Mouse (Mus musculus): ENCODE measurements at regions not wholly inside any gene's neighbourhood (a gene's known extent, or its start where the extent isn't known, plus 50 kb on each side); places are given as distances from the start of the nearest gene placed in this dataset.

GRCm38 (mm10) chr1:152313480-152313879 lies 73.0 kb downstream of the Tsen15 start:
- no peaks in the 10 kb centered on the region for H3K4me1 ChIP-seq (ENCODE audit: control insufficient read depth, insufficient read depth, low read length)
- H3K9me3 ChIP-seq (replicated peaks; ENCODE audit: control insufficient read depth, low read length): no peaks in the 10 kb centered on the region
- no peak overlapping the region for H3K27ac ChIP-seq (ENCODE audit: low read length)
- H3K36me3 ChIP-seq (ENCODE audit: control insufficient read depth, insufficient read depth, low read length): no peaks in the 10 kb centered on the region
- no peak for ATAC-seq (ENCODE audit: insufficient read depth, low FRiP score)
- no peaks in the 10 kb centered on the region for H3K27me3 ChIP-seq (ENCODE audit: control insufficient read depth, insufficient read depth, low read length)
- H3K4me3 ChIP-seq (replicated peaks; ENCODE audit: low read length): no peak overlapping the region
- WGBS: 73% methylated on average over 2 of the region's 2 CpGs
- no peak overlapping the region for H3K9ac ChIP-seq (ENCODE audit: low read length)
- no peak overlapping the region for H3K4me2 ChIP-seq (ENCODE audit: low read depth, low read length)

DNA sequence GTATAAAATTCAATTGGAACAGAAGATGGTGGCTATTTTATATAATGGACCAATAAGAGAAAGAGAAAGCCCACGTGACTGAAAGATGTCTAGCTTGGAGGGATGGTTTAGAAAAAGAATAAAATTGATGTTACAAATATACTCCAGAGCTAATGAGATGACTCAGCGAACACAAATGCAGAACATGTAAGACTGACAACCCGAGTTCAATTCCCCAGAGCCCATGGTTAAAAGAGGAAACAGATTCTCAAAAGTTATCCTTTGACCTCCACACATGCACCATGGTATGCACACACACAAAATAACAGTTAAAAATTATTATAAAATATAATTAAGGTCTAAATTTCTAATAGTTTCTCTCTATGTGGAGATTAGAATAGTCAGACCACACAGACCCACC lies 81.0 kb downstream of the Tsen15 start:
- H3K9ac ChIP-seq (ENCODE audit: low read length): no peak overlapping the region
- no peaks in the 10 kb centered on the region for H3K36me3 ChIP-seq (ENCODE audit: control insufficient read depth, insufficient read depth, low read length)
- H3K27me3 ChIP-seq (ENCODE audit: control insufficient read depth, insufficient read depth, low read length): no peaks in the 10 kb centered on the region
- H3K4me1 ChIP-seq (ENCODE audit: control insufficient read depth, insufficient read depth, low read length): peaks cover 5% of the 10 kb centered on the region; the same call in 1 of the 2 replicates
- H3K4me2 ChIP-seq (ENCODE audit: low read depth, low read length): no peak overlapping the region
- no peak for ATAC-seq (ENCODE audit: insufficient read depth, low FRiP score)
- no peak overlapping the region for H3K4me3 ChIP-seq (replicated peaks; ENCODE audit: low read length)
- 82% methylated on average over 3 of the region's 3 CpGs for WGBS
- no peak overlapping the region for H3K27ac ChIP-seq (ENCODE audit: low read length)
- H3K9me3 ChIP-seq (replicated peaks; ENCODE audit: control insufficient read depth, low read length): no peaks in the 10 kb centered on the region

DNA sequence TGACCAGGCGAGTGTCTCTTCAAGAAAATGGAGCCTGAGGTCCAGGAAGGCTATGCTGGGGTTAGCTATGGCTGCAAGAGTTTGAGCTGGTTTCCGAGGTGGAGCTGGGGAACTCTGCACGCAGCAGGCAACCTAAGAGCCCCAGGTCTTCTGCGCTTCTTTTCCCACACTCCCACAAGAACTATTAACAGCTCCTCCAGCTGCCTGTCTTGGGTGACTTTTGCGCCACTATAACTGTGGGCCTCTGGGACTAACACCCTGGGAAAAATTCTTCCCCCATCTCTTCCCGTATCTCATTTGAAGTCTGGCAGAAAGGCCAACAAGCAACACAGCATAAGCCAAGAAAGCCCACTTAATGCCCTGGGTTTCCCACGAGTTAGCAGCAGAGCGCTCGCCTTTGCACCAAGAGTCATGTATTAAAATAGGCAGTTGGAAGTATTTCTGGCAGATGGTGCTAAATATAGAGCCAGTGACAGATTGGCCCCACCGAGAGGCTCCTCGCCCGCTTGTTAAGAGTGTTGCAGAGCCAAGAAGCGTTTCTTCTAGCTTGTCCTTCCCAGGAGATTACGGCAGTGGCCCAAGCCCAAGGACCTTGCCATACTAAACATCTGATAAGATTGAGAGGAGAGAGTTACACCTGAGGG lies 81.9 kb downstream of the Tsen15 start:
- Histone ChIP-seq H3K9ac (ENCODE audit: low read length) (no peak overlapping the region), H3K4me1 (ENCODE audit: control insufficient read depth, insufficient read depth, low read length) (peaks cover 5% of the 10 kb centered on the region; the same call in 1 of the 2 replicates), H3K9me3 (replicated peaks; ENCODE audit: control insufficient read depth, low read length) (no peaks in the 10 kb centered on the region), H3K36me3 (ENCODE audit: control insufficient read depth, insufficient read depth, low read length) (no peaks in the 10 kb centered on the region), H3K27ac (ENCODE audit: low read length) (no peak overlapping the region), H3K4me2 (ENCODE audit: low read depth, low read length) (no peak overlapping the region), H3K27me3 (ENCODE audit: control insufficient read depth, insufficient read depth, low read length) (no peaks in the 10 kb centered on the region), H3K4me3 (replicated peaks; ENCODE audit: low read length) (no peak overlapping the region)
- no peak for ATAC-seq (ENCODE audit: insufficient read depth, low FRiP score)
- 53% methylated on average over 14 of the region's 14 CpGs for WGBS

GRCm38 (mm10) chr1:152301355-152301754 lies 85.1 kb downstream of the Tsen15 start:
- WGBS: 77% methylated on average over 8 of the region's 8 CpGs
- peaks cover 4% of the 10 kb centered on the region; the same call in 1 of the 2 replicates for H3K9me3 ChIP-seq (replicated peaks; ENCODE audit: control insufficient read depth, low read length)

DNA sequence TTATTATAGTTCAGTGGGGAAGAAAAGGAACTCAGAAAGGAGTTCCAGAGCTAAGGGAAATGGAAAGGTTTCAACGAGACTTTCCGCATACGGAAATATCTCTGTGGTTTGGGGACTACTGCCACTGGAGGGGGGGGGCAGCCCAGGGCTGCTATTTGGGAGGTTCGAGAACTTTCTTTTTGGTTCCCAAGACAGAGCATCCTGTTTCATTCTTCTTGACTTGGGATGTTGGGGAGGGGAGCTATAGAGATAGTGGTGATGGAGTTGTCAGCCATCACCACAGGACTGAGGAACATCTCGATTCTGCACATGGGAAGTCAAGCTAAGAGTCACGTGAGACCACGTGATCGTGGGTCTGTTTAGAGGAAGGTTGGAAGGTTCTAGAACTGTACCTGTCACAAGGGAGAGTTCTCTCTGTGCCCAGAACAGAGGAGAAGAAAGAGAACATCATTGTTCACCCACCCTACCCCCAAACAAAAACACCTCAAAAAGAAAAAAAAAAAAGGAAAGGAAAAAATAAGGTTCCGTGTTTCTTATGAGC lies 94.2 kb downstream of the Tsen15 start:
- H3K9ac ChIP-seq (ENCODE audit: low read length): no peak overlapping the region

More at GRCm38 (mm10) chr1:152301355-152301754, 85.1 kb downstream of the Tsen15 start:
- Histone ChIP-seq H3K4me2 (ENCODE audit: low read depth, low read length) (no peak overlapping the region), H3K27me3 (ENCODE audit: control insufficient read depth, insufficient read depth, low read length) (no peaks in the 10 kb centered on the region), H3K4me3 (replicated peaks; ENCODE audit: low read length) (no peak overlapping the region), H3K27ac (ENCODE audit: low read length) (no peak overlapping the region), H3K4me1 (ENCODE audit: control insufficient read depth, insufficient read depth, low read length) (peaks cover 5% of the 10 kb centered on the region; the same call in 1 of the 2 replicates), H3K9ac (ENCODE audit: low read length) (no peak overlapping the region), H3K36me3 (ENCODE audit: control insufficient read depth, insufficient read depth, low read length) (no peaks in the 10 kb centered on the region)
- ATAC-seq (ENCODE audit: insufficient read depth, low FRiP score): no peak

DNA sequence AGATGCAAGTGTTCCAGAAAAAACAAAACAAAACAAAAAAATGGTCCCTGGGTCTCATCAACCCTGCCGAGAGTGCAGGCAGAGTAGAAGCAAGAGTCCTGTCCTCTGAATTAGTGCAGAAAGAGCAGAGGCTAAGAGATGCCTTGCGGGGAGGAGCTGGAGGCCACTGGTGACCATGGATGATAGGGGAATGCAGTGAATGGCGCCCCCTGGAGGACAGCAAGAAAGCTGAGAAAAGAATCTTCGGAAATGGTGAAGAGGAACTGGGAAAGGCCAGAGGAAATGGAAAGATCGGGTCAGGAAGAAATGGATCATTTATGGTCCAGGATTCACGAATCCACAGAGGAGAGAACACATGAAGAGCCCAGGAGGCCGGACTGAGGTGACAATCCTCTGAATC lies 95.7 kb downstream of the Tsen15 start:
- 32% methylated on average over 7 of the region's 7 CpGs for WGBS
- no peaks in the 10 kb centered on the region; the same call in 1 of the 2 replicates for H3K4me1 ChIP-seq (ENCODE audit: control insufficient read depth, insufficient read depth, low read length)
- ATAC-seq (ENCODE audit: insufficient read depth, low FRiP score): no peak
- H3K9me3 ChIP-seq (replicated peaks; ENCODE audit: control insufficient read depth, low read length): no peaks in the 10 kb centered on the region
- H3K27ac ChIP-seq (ENCODE audit: low read length): no peak overlapping the region
- no peaks in the 10 kb centered on the region for H3K27me3 ChIP-seq (ENCODE audit: control insufficient read depth, insufficient read depth, low read length)
- H3K9ac ChIP-seq (ENCODE audit: low read length): no peak overlapping the region
- H3K36me3 ChIP-seq (ENCODE audit: control insufficient read depth, insufficient read depth, low read length): no peaks in the 10 kb centered on the region
- H3K4me3 ChIP-seq (replicated peaks; ENCODE audit: low read length): 0 out of 2 replicates have a peak overlapping the region, but pooled peaks have one; percentile 14
- peak overlapping the region; percentile 35 for H3K4me2 ChIP-seq (ENCODE audit: low read depth, low read length)

More for the DNA sequence above, 94.2 kb downstream of the Tsen15 start:
- Histone ChIP-seq H3K27ac (ENCODE audit: low read length) (no peak overlapping the region), H3K9me3 (replicated peaks; ENCODE audit: control insufficient read depth, low read length) (no peaks in the 10 kb centered on the region), H3K4me2 (ENCODE audit: low read depth, low read length) (no peak overlapping the region), H3K27me3 (ENCODE audit: control insufficient read depth, insufficient read depth, low read length) (no peaks in the 10 kb centered on the region), H3K4me1 (ENCODE audit: control insufficient read depth, insufficient read depth, low read length) (no peaks in the 10 kb centered on the region; the same call in 1 of the 2 replicates), H3K4me3 (replicated peaks; ENCODE audit: low read length) (no peak overlapping the region), H3K36me3 (ENCODE audit: control insufficient read depth, insufficient read depth, low read length) (no peaks in the 10 kb centered on the region)
- WGBS: 76% methylated on average over 9 of the region's 9 CpGs
- ATAC-seq (ENCODE audit: insufficient read depth, low FRiP score): no peak

DNA sequence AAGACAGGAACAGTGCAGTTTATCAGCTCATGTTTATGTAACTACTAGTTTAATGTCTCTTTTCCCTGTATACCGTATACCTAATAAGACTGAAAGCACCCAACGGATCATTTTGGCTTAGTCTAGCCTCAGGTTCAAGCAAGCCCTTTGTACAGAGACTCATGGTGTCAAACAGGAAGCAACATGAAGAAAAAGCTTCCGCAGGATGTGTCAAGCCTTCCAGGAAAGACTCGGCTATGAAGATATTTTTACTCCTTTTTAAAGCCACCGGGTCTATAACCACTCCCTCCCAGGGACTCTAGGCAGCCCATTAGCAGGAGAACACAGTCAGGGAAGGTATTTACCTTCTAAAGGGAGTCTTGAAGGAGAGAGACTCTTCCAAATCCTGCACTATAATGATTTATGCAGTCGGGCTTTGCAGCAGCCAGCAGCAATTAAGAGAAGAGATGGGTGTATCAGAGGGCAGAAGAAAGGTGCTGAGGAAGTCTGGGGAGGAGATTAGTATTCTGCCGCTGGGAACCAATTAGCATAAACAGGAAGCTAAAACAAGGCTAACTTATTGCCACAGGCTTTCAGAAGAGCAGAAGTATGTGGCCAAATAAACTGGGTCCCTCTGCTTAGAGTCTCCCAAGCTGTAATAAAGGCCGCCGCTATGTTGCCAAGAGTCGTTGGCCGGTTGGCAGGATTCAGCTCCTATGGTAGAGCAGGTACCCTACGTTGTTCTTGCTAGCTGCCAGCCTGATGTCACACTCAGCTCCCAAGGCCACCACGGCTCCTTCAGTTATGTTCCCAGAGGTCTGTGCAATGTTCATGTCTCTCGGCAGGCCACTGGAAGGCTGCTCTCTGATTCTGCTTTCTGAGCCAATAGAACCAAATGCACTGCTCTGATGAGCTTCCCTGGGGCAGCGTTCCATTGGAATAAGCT lies 98.7 kb downstream of the Tsen15 start:
- no peaks in the 10 kb centered on the region for H3K27me3 ChIP-seq (ENCODE audit: control insufficient read depth, insufficient read depth, low read length)
- WGBS: 61% methylated on average over 15 of the region's 15 CpGs
- H3K36me3 ChIP-seq (ENCODE audit: control insufficient read depth, insufficient read depth, low read length): no peaks in the 10 kb centered on the region
- no peak overlapping the region for H3K4me3 ChIP-seq (replicated peaks; ENCODE audit: low read length)
- no peak overlapping the region for H3K27ac ChIP-seq (ENCODE audit: low read length)
- H3K9me3 ChIP-seq (replicated peaks; ENCODE audit: control insufficient read depth, low read length): no peaks in the 10 kb centered on the region
- ATAC-seq (ENCODE audit: insufficient read depth, low FRiP score): no peak
- H3K9ac ChIP-seq (ENCODE audit: low read length): no peak overlapping the region
- no peaks in the 10 kb centered on the region; the same call in 1 of the 2 replicates for H3K4me1 ChIP-seq (ENCODE audit: control insufficient read depth, insufficient read depth, low read length)
- H3K4me2 ChIP-seq (ENCODE audit: low read depth, low read length): no peak overlapping the region

- H3K27ac ChIP-seq (ENCODE audit: low read length): no peak overlapping the region
- ATAC-seq (ENCODE audit: insufficient read depth, low FRiP score): no peak
- WGBS: 78% methylated on average over 8 of the region's 8 CpGs
- H3K4me1 ChIP-seq (ENCODE audit: control insufficient read depth, insufficient read depth, low read length): no peaks in the 10 kb centered on the region; the same call in 1 of the 2 replicates
- no peak overlapping the region for H3K4me3 ChIP-seq (replicated peaks; ENCODE audit: low read length)
- H3K36me3 ChIP-seq (ENCODE audit: control insufficient read depth, insufficient read depth, low read length): no peaks in the 10 kb centered on the region
- H3K4me2 ChIP-seq (ENCODE audit: low read depth, low read length): no peak overlapping the region
- no peak overlapping the region for H3K9ac ChIP-seq (ENCODE audit: low read length)
- H3K9me3 ChIP-seq (replicated peaks; ENCODE audit: control insufficient read depth, low read length): no peaks in the 10 kb centered on the region
- H3K27me3 ChIP-seq (ENCODE audit: control insufficient read depth, insufficient read depth, low read length): no peaks in the 10 kb centered on the region
Observed at GRCm38 (mm10) chr1:152286677-152287076, 99.8 kb downstream of the Tsen15 start.

- no peaks in the 10 kb centered on the region for H3K4me1 ChIP-seq (ENCODE audit: control insufficient read depth, insufficient read depth, low read length)
- no peak overlapping the region for H3K27ac ChIP-seq (ENCODE audit: low read length)
- WGBS: 92% methylated on average over 11 of the region's 11 CpGs
- no peak overlapping the region for H3K4me3 ChIP-seq (replicated peaks; ENCODE audit: low read length)
- H3K9ac ChIP-seq (ENCODE audit: low read length): no peak overlapping the region
- no peaks in the 10 kb centered on the region for H3K27me3 ChIP-seq (ENCODE audit: control insufficient read depth, insufficient read depth, low read length)
- no peak overlapping the region for H3K4me2 ChIP-seq (ENCODE audit: low read depth, low read length)
- H3K36me3 ChIP-seq (ENCODE audit: control insufficient read depth, insufficient read depth, low read length): no peaks in the 10 kb centered on the region
- H3K9me3 ChIP-seq (replicated peaks; ENCODE audit: control insufficient read depth, low read length): no peaks in the 10 kb centered on the region
- ATAC-seq (ENCODE audit: insufficient read depth, low FRiP score): no peak
Observed at GRCm38 (mm10) chr1:152282106-152282505, 104.4 kb downstream of the Tsen15 start.

Data from stomach, embryonic 16.5 days (tissue).